Mouse (Mus musculus): ENCODE results near the gene Cadm3.
A peak's percentile ranks its signal among the peaks of the same experiment; 100 is the strongest.

The Cadm3 gene

GRCm38 (mm10) chr1:173357799-173358198 is 9.7 kb downstream of the Cadm3 start:
- no peak for DNase-seq (ENCODE audit: low spot score in 2 of 2)

DNA sequence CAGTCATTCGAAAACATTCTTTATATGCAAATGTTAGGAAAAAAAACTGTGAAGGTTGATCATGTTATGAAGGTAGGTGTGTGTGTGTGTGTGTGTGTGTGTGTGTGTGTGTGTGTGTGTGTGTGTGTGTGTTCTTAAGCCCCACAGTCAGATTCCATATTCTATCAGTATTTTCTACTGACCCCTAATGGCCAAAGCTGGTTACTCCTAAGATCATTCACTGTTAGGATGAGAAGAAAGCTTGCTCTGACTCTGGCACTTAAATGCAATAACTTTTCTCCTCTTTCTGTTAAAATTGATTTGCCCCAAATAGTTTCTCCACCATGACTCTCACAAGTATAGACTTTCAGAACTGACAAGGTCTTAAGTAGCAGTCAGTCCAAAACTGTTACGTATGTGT is 10.8 kb downstream of the Cadm3 start:
- no peak for DNase-seq (ENCODE audit: low spot score in 2 of 2)

- DNase-seq (ENCODE audit: low spot score in 2 of 2) = no peak
Observed at GRCm38 (mm10) chr1:173355107-173355846, 12.2 kb downstream of the Cadm3 start.

DNA sequence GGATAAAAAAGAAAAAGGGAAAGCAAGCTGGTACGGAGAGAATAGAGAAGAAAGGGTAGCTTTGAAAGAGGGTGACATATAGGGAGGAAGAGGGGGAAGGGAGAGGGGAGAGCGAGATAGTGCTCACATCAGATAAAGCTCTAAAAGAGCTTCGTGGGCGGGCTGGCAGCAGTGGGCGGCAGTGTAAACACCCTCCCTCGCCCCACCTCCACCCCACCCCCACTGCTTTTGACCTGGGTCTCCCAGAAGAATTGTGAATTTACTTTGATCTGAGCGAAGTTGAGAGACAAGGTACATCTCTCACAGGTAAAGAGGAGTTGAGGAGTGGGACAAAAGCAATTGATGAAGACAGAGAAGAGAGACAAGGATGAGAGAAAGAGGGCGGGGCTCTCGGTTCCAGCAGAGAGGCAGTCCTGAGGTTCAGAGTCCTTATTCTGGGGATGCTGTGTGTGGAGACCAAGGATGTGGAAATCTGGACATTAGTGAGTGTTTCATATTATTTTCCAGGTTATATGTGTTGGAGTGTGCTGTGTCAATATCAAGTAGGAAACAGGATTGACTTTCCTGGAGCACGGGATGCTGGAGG is 17.0 kb downstream of the Cadm3 start, which contains the start of gene Aim2:
Aim2 (plus strand) TSS at position 508 of the 586 bp plus-strand sequence.
- DNase-seq (ENCODE audit: low spot score in 2 of 2) = no peak

- DNase-seq (ENCODE audit: low spot score in 2 of 2) = no peak
Observed at GRCm38 (mm10) chr1:173349946-173350345, 17.5 kb downstream of the Cadm3 start.

DNA sequence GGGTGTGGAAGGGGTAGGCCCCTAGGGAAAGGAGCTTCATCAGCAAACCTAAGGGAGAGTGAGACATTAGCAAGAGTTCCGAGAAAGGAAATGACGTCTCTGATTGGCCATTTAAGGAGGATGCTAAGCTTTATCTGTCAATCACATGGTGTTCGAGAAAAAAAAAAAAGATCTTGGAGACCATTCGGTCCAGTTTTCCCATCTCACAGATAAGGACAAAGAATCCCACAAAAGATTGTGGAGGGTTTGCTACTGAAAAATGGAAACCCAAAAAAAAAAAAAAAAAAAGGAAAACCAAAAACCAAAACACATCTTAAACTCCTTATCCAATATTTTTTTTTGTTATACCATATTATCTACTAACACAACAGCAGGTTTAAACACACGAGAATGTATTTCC is 18.3 kb downstream of the Cadm3 start:
- DNase-seq (ENCODE audit: low spot score in 2 of 2) = no peak

GRCm38 (mm10) chr1:173348527-173348926 is 19.0 kb downstream of the Cadm3 start:
- no peak for DNase-seq (ENCODE audit: low spot score in 2 of 2)

DNA sequence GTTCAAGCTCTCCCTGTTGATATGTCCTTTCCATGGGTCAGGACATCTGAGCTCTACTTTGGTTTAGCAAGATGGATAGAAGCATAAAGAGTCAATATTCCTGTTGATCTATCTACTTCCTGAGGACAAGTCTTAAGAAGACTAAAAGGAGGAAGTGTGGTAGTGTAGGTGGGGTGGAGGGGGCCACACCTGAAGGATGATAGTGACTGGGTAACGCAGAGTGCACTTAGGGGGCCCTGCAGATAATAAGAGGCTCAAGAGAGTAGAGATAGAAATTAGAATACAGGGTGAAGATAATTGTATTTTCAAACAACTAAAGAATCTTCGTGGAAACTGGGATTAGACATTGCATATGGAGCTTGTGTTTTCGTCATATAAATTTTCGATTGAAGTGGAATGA is 22.4 kb downstream of the Cadm3 start:
- no peak for DNase-seq (ENCODE audit: low spot score in 2 of 2)

DNA sequence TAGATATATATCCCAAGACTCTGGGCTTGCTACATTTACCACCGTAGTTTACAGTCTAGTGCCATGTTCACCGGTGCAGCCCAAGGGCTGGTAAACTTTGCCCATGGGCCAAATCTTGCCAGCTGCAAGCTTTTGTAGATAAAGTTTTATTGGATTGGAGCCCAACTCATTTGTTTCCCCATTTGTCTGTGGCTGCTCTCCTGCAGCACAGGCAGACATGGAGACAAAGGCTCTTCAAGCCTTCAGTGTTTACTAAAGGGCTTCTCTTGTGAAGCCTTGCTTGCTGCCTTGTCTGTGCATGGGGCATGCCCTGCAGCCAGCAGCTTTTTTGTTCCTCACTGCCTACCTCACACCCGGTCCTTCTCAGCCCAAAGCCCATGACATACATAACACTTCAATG is 23.6 kb downstream of the Cadm3 start:
- DNase-seq (ENCODE audit: low spot score in 2 of 2) = no peak

DNA sequence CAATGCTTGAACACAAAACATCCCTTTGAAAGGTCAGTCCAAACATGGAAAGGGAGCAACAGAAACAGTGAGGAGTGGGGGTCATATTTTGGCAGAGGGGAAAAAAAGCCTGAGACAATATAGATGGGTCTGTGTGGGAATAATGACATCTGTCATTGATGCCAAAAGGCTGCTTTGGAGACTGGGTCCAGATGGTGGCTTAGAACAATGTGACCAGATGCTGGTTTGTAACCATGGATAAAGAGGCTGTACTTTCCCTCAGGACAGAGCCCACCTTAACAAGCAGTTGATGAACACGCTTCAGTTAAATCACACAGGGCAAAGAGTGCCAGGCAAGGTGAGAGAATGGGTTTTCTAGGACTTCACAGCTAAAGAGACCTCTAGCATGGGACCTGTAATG is 25.1 kb downstream of the Cadm3 start:
- no peak for DNase-seq (ENCODE audit: low spot score in 2 of 2)

GRCm38 (mm10) chr1:173339543-173339942 is 28.0 kb downstream of the Cadm3 start:
- peak in 1 of 2 experiments; percentile 18 for DNase-seq (ENCODE audit: low spot score in 2 of 2)

DNA sequence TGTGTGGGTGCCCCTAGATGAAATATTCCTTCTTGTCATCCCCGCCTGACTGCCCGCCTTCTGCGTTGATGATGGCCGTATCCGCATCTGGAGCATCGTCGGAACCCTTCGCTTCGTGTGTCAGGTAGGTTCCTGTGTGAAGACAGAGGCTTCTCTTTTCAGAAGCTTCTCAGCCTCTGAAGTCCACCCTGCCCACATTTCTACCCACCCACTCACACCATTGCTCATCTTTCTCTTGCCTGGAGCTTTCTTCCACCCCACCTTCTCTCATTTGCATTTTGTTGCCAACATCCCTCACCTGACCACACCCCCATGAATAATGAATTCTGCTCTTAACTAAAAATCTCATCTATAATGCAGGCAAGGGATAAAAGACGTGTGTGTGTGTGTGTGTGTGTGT is 30.5 kb downstream of the Cadm3 start:
- no peak for DNase-seq (ENCODE audit: low spot score in 2 of 2)

DNA sequence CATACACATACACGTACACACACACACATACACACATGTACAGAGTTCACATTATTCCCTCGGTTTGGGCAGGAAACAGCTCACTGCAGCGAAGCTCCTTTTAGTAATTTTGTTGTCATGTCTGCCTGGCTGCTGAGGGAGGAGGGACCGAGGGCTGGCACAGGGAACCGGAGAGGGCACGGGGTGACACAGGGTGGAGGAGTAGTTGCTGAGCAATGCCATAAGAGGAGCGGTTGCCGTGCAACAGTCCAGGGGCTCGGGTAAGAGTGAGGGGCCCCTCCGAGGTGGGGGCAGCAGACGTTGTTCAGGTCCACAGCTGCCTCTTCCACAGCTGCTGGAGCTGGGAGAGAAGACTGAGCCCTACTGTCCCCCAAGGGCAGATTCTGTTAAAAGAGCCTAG is 31.6 kb downstream of the Cadm3 start:
- no peak for DNase-seq (ENCODE audit: low spot score in 2 of 2)

DNA sequence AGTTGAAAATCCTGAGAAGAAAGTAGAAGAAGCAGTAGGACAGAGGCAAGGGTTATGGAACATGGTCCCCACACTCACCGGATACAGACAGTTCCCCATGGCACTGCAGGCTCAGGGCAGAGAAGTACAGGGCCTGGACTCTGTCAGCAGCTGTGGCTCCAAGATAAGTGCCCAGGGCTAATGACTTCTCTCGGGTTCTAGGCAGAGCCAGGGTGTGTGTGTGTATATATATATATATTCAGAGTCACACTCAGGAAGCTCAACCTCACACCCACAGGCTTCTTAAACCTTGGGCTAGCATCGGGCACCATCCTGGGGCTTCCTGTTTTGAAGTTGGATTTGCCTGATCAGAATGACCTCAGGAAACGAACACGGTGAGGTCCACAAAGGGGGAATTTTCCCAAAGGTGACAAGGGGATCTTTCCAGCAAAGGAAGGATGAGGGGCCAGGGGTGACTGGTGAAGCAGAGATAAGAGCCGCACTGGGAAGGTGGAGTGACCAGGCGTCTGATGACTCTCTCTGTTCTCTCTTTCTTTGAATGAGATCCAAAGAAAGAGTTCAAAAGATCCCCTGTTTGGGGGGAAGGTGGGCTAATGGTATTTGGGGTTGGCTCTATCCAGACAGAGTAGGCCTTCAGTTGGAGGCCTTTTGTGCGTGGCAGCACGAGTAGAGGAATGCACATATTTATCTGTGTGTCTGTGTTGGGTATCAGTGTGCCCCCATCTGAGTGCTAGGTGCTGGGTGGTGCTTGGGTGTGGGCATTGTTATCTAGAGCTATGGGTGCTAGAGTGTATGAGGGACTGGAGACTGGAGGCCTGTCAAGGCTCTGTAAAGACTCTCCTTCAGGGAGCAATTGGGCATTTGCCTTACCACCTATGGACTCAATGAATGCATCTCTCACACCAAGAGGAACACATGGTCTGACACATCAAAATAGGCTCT is 33.9 kb downstream of the Cadm3 start, which contains the start of gene Ackr1:
Ackr1 (minus strand) TSS at position 439 of the 942 bp plus-strand sequence.
- no peak for DNase-seq (ENCODE audit: low spot score in 2 of 2)

GRCm38 (mm10) chr1:173332418-173332817 is 35.1 kb downstream of the Cadm3 start:
- DNase-seq (ENCODE audit: low spot score in 2 of 2) = no peak

GRCm38 (mm10) chr1:173329743-173330142 is 37.8 kb downstream of the Cadm3 start:
- no peak for DNase-seq (ENCODE audit: low spot score in 2 of 2)

- DNase-seq (ENCODE audit: low spot score in 2 of 2) = no peak
Observed at GRCm38 (mm10) chr1:173329185-173329584, 38.3 kb downstream of the Cadm3 start.

- DNase-seq (ENCODE audit: low spot score in 2 of 2) = no peak
Observed at GRCm38 (mm10) chr1:173328446-173328845, 39.0 kb downstream of the Cadm3 start.

DNA sequence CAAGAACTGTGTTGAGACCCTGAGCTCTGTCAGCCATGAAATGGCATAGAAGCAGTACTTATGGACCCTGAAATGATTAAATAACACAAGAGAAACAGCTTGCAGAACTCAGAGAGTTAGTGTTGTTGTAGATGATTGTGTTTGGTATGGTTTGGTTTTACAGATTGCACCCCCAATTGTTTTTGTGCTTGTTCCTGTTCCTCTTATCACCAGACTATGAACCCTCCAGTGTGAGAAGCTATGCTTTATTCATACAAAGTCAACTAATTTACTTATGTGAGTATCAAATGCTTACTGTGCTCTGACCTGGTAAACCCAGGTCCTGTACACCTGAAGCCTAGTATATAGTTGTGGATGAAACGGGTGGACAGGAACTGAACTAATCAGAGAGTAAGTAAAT is 40.9 kb downstream of the Cadm3 start:
- no peak for DNase-seq (ENCODE audit: low spot score in 2 of 2)

- DNase-seq (ENCODE audit: low spot score in 2 of 2) = no peak
Observed at GRCm38 (mm10) chr1:173325395-173325794, 42.1 kb downstream of the Cadm3 start.

DNA sequence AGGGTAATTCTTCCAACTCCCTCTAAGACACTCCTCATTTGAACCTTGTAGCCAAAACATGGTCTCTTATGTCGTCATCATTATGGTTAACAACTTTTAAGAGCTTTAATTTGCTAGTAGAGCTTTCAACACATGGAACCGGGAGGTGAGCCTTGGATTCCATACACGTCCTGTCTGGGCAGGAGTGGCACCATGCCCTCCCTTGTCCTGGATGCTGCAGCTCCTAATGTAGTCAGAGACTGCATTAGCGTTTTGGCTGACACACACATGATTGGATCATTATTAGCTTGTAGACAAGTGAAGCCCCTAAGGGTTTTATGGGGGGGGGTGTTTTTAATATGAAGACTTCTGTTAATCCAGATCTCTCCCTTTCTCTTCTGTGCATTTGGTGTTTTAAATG is 42.5 kb downstream of the Cadm3 start:
- no peak for DNase-seq (ENCODE audit: low spot score in 2 of 2)

GRCm38 (mm10) chr1:173323839-173324585 is 43.5 kb downstream of the Cadm3 start:
- peak in 1 of 2 experiments; percentile 8 for DNase-seq (ENCODE audit: low spot score in 2 of 2)

Data from thymus, postnatal 10 days (tissue).